Comparison of ENCODE assay signal across 9 mouse cellular contexts in genomic region chr7:45741777-45742176, GRCm38 (mm10). TPM values are rescaled to one million over a fixed set of nuclear protein-coding genes. Genes with fewer than 3 reads are reported as not detected.
DNase-seq lines count a peak whose midpoint lies in the region; ATAC-seq lines count a peak whose summit lies in the region.
"Had no signal": no experiment of that assay in that cellular context is flagged by ENCODE, and none has a peak within 500 bp of the region (broad histone marks: within the 10 kb centered on the region; RNA-seq: fewer than 3 reads in every experiment).

No protein-coding gene starts in this region.

- no peaks in the 10 kb centered on the region for H3K36me3 ChIP-seq in forebrain, embryonic 10.5 days (replicated peaks)
- no peaks in the 10 kb centered on the region for H3K36me3 ChIP-seq in forebrain, embryonic 11.5 days (ENCODE audit: control insufficient read depth, insufficient read depth, low read length)
- H3K36me3 ChIP-seq in midbrain, embryonic 11.5 days (ENCODE audit: control insufficient read depth, insufficient read depth, low read length) = no peaks in the 10 kb centered on the region
- no peaks in the 10 kb centered on the region for H3K36me3 ChIP-seq in midbrain, embryonic 14.5 days (ENCODE audit: control insufficient read depth, insufficient read depth, low read length)
- H3K36me3 ChIP-seq in intestine, embryonic 15.5 days = no peaks in the 10 kb centered on the region

- H3K4me1 ChIP-seq in forebrain, embryonic 10.5 days = peaks cover 10% of the 10 kb centered on the region; the same call in 1 of the 2 replicates
- no peaks in the 10 kb centered on the region for H3K4me1 ChIP-seq in forebrain, embryonic 11.5 days (replicated peaks; ENCODE audit: control insufficient read depth, insufficient read depth, low read length)
- H3K4me1 ChIP-seq in midbrain, embryonic 11.5 days (ENCODE audit: control insufficient read depth, insufficient read depth, low read length) = no peaks in the 10 kb centered on the region
- H3K4me1 ChIP-seq in midbrain, embryonic 14.5 days (ENCODE audit: control insufficient read depth, insufficient read depth, low read length) = no peaks in the 10 kb centered on the region
- H3K4me1 ChIP-seq in intestine, embryonic 15.5 days (replicated peaks) = 0 out of 2 replicates have a peak, but pooled peaks cover 5% of the 10 kb centered on the region

- H3K4me3 ChIP-seq in forebrain, embryonic 10.5 days = peak overlapping the region; percentile 28
- no peak overlapping the region for H3K4me3 ChIP-seq in forebrain, embryonic 11.5 days (ENCODE audit: low read depth, low read length)
- no peak overlapping the region for H3K4me3 ChIP-seq in midbrain, embryonic 11.5 days (ENCODE audit: low read depth, low read length)
- no peak overlapping the region for H3K4me3 ChIP-seq in midbrain, embryonic 14.5 days (replicated peaks; ENCODE audit: low read depth, low read length)
- peak overlapping the region; percentile 21 for H3K4me3 ChIP-seq in intestine, embryonic 15.5 days (replicated peaks)
- H3K4me3 ChIP-seq: erythroblast, embryonic 14.5 days had no signal

- H3K27ac ChIP-seq in forebrain, embryonic 10.5 days = no peak overlapping the region
- H3K27ac ChIP-seq in forebrain, embryonic 11.5 days (ENCODE audit: low read depth, low read length) = no peak overlapping the region
- no peak overlapping the region for H3K27ac ChIP-seq in midbrain, embryonic 11.5 days (ENCODE audit: low read depth, low read length)
- no peak overlapping the region for H3K27ac ChIP-seq in midbrain, embryonic 14.5 days (replicated peaks; ENCODE audit: low read depth, low read length)
- H3K27ac ChIP-seq in intestine, embryonic 15.5 days = no peak overlapping the region

- DNase-seq in forebrain, embryonic 10.5 days (ENCODE audit: extremely low spot score, low spot score) = no peak
- no peak for DNase-seq in forebrain, embryonic 11.5 days (ENCODE audit: low spot score)
- peak; percentile 79 for DNase-seq in midbrain, embryonic 11.5 days (ENCODE audit: low spot score, missing footprints)
- no peak for DNase-seq in midbrain, embryonic 14.5 days
- no peak for DNase-seq in embryo, embryonic 9.5 days (ENCODE audit: extremely low spot score)
- no peak for DNase-seq in adrenal gland, adult 8-10 months

- WGBS in forebrain, embryonic 10.5 days = 37% methylated on average over 11 of the region's 11 CpGs
- 40% methylated on average over 11 of the region's 11 CpGs for WGBS in forebrain, embryonic 11.5 days
- 34% methylated on average over 11 of the region's 11 CpGs for WGBS in midbrain, embryonic 11.5 days
- WGBS in midbrain, embryonic 14.5 days = 37% methylated on average over 11 of the region's 11 CpGs
- WGBS in intestine, embryonic 15.5 days = 37% methylated on average over 11 of the region's 11 CpGs

- H3K4me2 ChIP-seq in forebrain, embryonic 11.5 days (ENCODE audit: low read depth, low read length, severe bottlenecking) = no peak overlapping the region
- H3K4me2 ChIP-seq in midbrain, embryonic 11.5 days = no peak overlapping the region
- no peak overlapping the region for H3K4me2 ChIP-seq in midbrain, embryonic 14.5 days (ENCODE audit: low read length)
- peak overlapping the region; percentile 41 for H3K4me2 ChIP-seq in intestine, embryonic 15.5 days (replicated peaks)

- H3K27me3 ChIP-seq in forebrain, embryonic 10.5 days (ENCODE audit: poor library complexity, severe bottlenecking) = peaks cover 21% of the 10 kb centered on the region
- no peaks in the 10 kb centered on the region for H3K27me3 ChIP-seq in forebrain, embryonic 11.5 days (ENCODE audit: control insufficient read depth, insufficient read depth, low read length)
- no peaks in the 10 kb centered on the region for H3K27me3 ChIP-seq in midbrain, embryonic 11.5 days (ENCODE audit: control insufficient read depth, insufficient read depth, low read length)
- H3K27me3 ChIP-seq in midbrain, embryonic 14.5 days (ENCODE audit: control insufficient read depth, insufficient read depth, low read length) = no peaks in the 10 kb centered on the region
- no peaks in the 10 kb centered on the region for H3K27me3 ChIP-seq in intestine, embryonic 15.5 days (replicated peaks)

- peaks cover 3% of the 10 kb centered on the region; the same call in 1 of the 2 replicates for H3K9me3 ChIP-seq in forebrain, embryonic 10.5 days
- no peaks in the 10 kb centered on the region for H3K9me3 ChIP-seq in forebrain, embryonic 11.5 days (ENCODE audit: control insufficient read depth, low read length)
- H3K9me3 ChIP-seq in midbrain, embryonic 11.5 days (ENCODE audit: control insufficient read depth, low read length) = 0 out of 2 replicates have a peak, but pooled peaks cover 3% of the 10 kb centered on the region
- no peaks in the 10 kb centered on the region for H3K9me3 ChIP-seq in midbrain, embryonic 14.5 days (ENCODE audit: control insufficient read depth, low read length)
- H3K9me3 ChIP-seq in intestine, embryonic 15.5 days = no peaks in the 10 kb centered on the region

- ATAC-seq in forebrain, embryonic 11.5 days (replicated peaks; ENCODE audit: low FRiP score) = no peak
- no peak for ATAC-seq in midbrain, embryonic 11.5 days (ENCODE audit: low FRiP score)
- ATAC-seq in midbrain, embryonic 14.5 days (ENCODE audit: low FRiP score, low TSS enrichment) = no peak
- ATAC-seq in intestine, embryonic 15.5 days = 0 out of 2 replicates have a peak, but pooled peaks have one; percentile 14
- peak; percentile 69 for ATAC-seq in monocyte, adult 5-6 weeks (replicated peaks; ENCODE audit: insufficient number of reproducible peaks, low FRiP score, low TSS enrichment, poor library complexity, severe bottlenecking)

- no peak overlapping the region for H3K9ac ChIP-seq in forebrain, embryonic 11.5 days (ENCODE audit: low read length)
- H3K9ac ChIP-seq in midbrain, embryonic 11.5 days (ENCODE audit: low read length) = no peak overlapping the region
- no peak overlapping the region for H3K9ac ChIP-seq in midbrain, embryonic 14.5 days (replicated peaks; ENCODE audit: low read length)
- H3K9ac ChIP-seq in intestine, embryonic 15.5 days = no peak overlapping the region

RNA-seq across cellular contexts. Expression of gene Spaca4, which starts 16.2 kb away (rescaled TPM):
- polyA plus RNA-seq in forebrain, embryonic 10.5 days (2016; fragmentation: Nextera tagmentation; extraction: Ambion mirVana) = 0.50 TPM in 1 of 2 replicates, not detected in the other
- not detected in 2 replicates for polyA plus RNA-seq in forebrain, embryonic 11.5 days (2014; fragmentation: Nextera tagmentation; extraction: Ambion mirVana)
- polyA plus RNA-seq in midbrain, embryonic 11.5 days (2014; fragmentation: Nextera tagmentation; extraction: Ambion mirVana) = not detected in 2 replicates
- polyA plus RNA-seq in midbrain, embryonic 14.5 days (2014; fragmentation: Nextera tagmentation; extraction: Ambion mirVana) = not detected in 2 replicates
- 0.49 and 0.74 TPM in 2 replicates for polyA plus RNA-seq in intestine, embryonic 15.5 days (2015; fragmentation: Nextera tagmentation; extraction: Ambion mirVana)
- total RNA-seq in monocyte, adult 5-6 weeks (2017) = not detected in 3 replicates
- not detected for total RNA-seq in adrenal gland, adult 8-10 months (2022)
- polyA plus RNA-seq: erythroblast, embryonic 14.5 days had no signal

RNA-seq across cellular contexts. Expression of gene Fam83e, which starts 20.8 kb away (rescaled TPM):
- 2.6 and 3.3 TPM in 2 replicates for polyA plus RNA-seq in forebrain, embryonic 10.5 days (2016; fragmentation: Nextera tagmentation; extraction: Ambion mirVana)
- polyA plus RNA-seq in forebrain, embryonic 11.5 days (2014; fragmentation: Nextera tagmentation; extraction: Ambion mirVana) = 0.80 and 1.2 TPM in 2 replicates
- polyA plus RNA-seq in midbrain, embryonic 11.5 days (2014; fragmentation: Nextera tagmentation; extraction: Ambion mirVana) = 0.57 and 1.4 TPM in 2 replicates
- polyA plus RNA-seq in midbrain, embryonic 14.5 days (2014; fragmentation: Nextera tagmentation; extraction: Ambion mirVana) = 0.46 and 0.90 TPM in 2 replicates
- polyA plus RNA-seq in intestine, embryonic 15.5 days (2015; fragmentation: Nextera tagmentation; extraction: Ambion mirVana) = 19.7 and 22.4 TPM in 2 replicates
- total RNA-seq in monocyte, adult 5-6 weeks (2017) = 0.78 to 1.4 TPM in 2 of 3 replicates, not detected in the other
- 1 to 10 TPM in 1 of 4 experiments, under 1 TPM in 3; 0.29 to 2.1 (median 0.66) TPM for total RNA-seq in adrenal gland, adult 8-10 months (2022)

RNA-seq across cellular contexts. Expression of gene Sphk2, which starts 24.0 kb away (rescaled TPM):
- 34.0 and 36.6 TPM in 2 replicates for polyA plus RNA-seq in forebrain, embryonic 10.5 days (2016; fragmentation: Nextera tagmentation; extraction: Ambion mirVana)
- 27.0 and 27.9 TPM in 2 replicates for polyA plus RNA-seq in forebrain, embryonic 11.5 days (2014; fragmentation: Nextera tagmentation; extraction: Ambion mirVana)
- 11.8 and 14.9 TPM in 2 replicates for polyA plus RNA-seq in midbrain, embryonic 11.5 days (2014; fragmentation: Nextera tagmentation; extraction: Ambion mirVana)
- polyA plus RNA-seq in midbrain, embryonic 14.5 days (2014; fragmentation: Nextera tagmentation; extraction: Ambion mirVana) = 17.2 and 19.2 TPM in 2 replicates
- 38.1 and 41.6 TPM in 2 replicates for polyA plus RNA-seq in intestine, embryonic 15.5 days (2015; fragmentation: Nextera tagmentation; extraction: Ambion mirVana)
- total RNA-seq in monocyte, adult 5-6 weeks (2017) = 11.0 to 15.9 TPM (median 11.5 TPM) in 3 replicates
- total RNA-seq in adrenal gland, adult 8-10 months (2022) = 10 to 100 TPM; 36.9 to 40.2 (median 39.3) TPM

RNA-seq across cellular contexts. Expression of gene Rpl18, which starts 26.5 kb away (rescaled TPM):
- polyA plus RNA-seq in forebrain, embryonic 10.5 days (2016; fragmentation: Nextera tagmentation; extraction: Ambion mirVana) = 1,181 and 1,186 TPM in 2 replicates
- 936 and 958 TPM in 2 replicates for polyA plus RNA-seq in forebrain, embryonic 11.5 days (2014; fragmentation: Nextera tagmentation; extraction: Ambion mirVana)
- 878 and 933 TPM in 2 replicates for polyA plus RNA-seq in midbrain, embryonic 11.5 days (2014; fragmentation: Nextera tagmentation; extraction: Ambion mirVana)
- 631 and 710 TPM in 2 replicates for polyA plus RNA-seq in midbrain, embryonic 14.5 days (2014; fragmentation: Nextera tagmentation; extraction: Ambion mirVana)
- 1,110 and 1,134 TPM in 2 replicates for polyA plus RNA-seq in intestine, embryonic 15.5 days (2015; fragmentation: Nextera tagmentation; extraction: Ambion mirVana)
- 966 to 1,078 TPM (median 1,028 TPM) in 3 replicates for total RNA-seq in monocyte, adult 5-6 weeks (2017)
- 1,000 to 10,000 TPM; 1,011 to 1,224 (median 1,104) TPM for total RNA-seq in adrenal gland, adult 8-10 months (2022)

RNA-seq across cellular contexts. Expression of gene Dbp, which starts 36.9 kb away (rescaled TPM):
- polyA plus RNA-seq in forebrain, embryonic 10.5 days (2016; fragmentation: Nextera tagmentation; extraction: Ambion mirVana) = 2.6 and 2.7 TPM in 2 replicates
- polyA plus RNA-seq in forebrain, embryonic 11.5 days (2014; fragmentation: Nextera tagmentation; extraction: Ambion mirVana) = 2.9 and 3.3 TPM in 2 replicates
- 2.2 and 3.5 TPM in 2 replicates for polyA plus RNA-seq in midbrain, embryonic 11.5 days (2014; fragmentation: Nextera tagmentation; extraction: Ambion mirVana)
- polyA plus RNA-seq in midbrain, embryonic 14.5 days (2014; fragmentation: Nextera tagmentation; extraction: Ambion mirVana) = 1.9 and 4.3 TPM in 2 replicates
- polyA plus RNA-seq in intestine, embryonic 15.5 days (2015; fragmentation: Nextera tagmentation; extraction: Ambion mirVana) = 3.1 and 3.4 TPM in 2 replicates
- 4.3 to 13.1 TPM (median 4.5 TPM) in 3 replicates for total RNA-seq in monocyte, adult 5-6 weeks (2017)
- total RNA-seq in adrenal gland, adult 8-10 months (2022) = 100 to 1,000 TPM; 254 to 411 (median 333) TPM

Comparison
In these comparisons a context has a peak if more than half of its experiments do, and no peak if none do; other contexts are left out.
1. H3K4me3 ChIP-seq: peak in forebrain, embryonic 10.5 days (single experiment) and intestine, embryonic 15.5 days (single experiment); none in forebrain, embryonic 11.5 days (single experiment), midbrain, embryonic 11.5 days (single experiment) and midbrain, embryonic 14.5 days (single experiment).
2. ATAC-seq: peak in intestine, embryonic 15.5 days (single experiment) and monocyte, adult 5-6 weeks (single experiment); none in forebrain, embryonic 11.5 days (single experiment), midbrain, embryonic 11.5 days (single experiment) and midbrain, embryonic 14.5 days (single experiment).